Mouse (Mus musculus): ENCODE data around the gene Krtap5-1. TPM values are rescaled to one million over a fixed set of nuclear protein-coding genes. Genes with fewer than 3 reads are reported as not detected.

Krtap5-1 gene
- polyA plus RNA-seq (2012; ENCODE audit: low replicate concordance) = not detected in 2 replicates

GRCm38 (mm10) chr7:142297018-142297417 is at the start of gene Krtap5-1:
Krtap5-1 (minus strand) TSS chr7:142297118.

GRCm38 (mm10) chr7:142303249-142303648 is 6.3 kb upstream of the Krtap5-1 start, which contains the start of gene Krtap5-4:
Krtap5-4 (plus strand) TSS chr7:142303549.

GRCm38 (mm10) chr7:142274263-142274662 is 22.7 kb downstream of the Krtap5-1 start, which contains the start of gene Gm4559:
Gm4559 (minus strand) TSS chr7:142274363.

GRCm38 (mm10) chr7:142258254-142258653 is 38.7 kb downstream of the Krtap5-1 start, which contains the start of gene Gm2431:
Gm2431 (minus strand) TSS chr7:142258354.

Other genes starting within 250 kb of the Krtap5-1 start
- 11.6 and 41.1 TPM in 2 replicates for gene Mob2, start 236.1 kb downstream of the Krtap5-1 start, polyA plus RNA-seq (2012; ENCODE audit: low replicate concordance)
- 0.27 and 1.8 TPM in 2 replicates for gene Dusp8, start 201.3 kb downstream of the Krtap5-1 start, polyA plus RNA-seq (2012; ENCODE audit: low replicate concordance)
- not detected in 2 replicates for gene Gm45618, start 176.4 kb downstream of the Krtap5-1 start, polyA plus RNA-seq (2012; ENCODE audit: low replicate concordance)
- not detected in 2 replicates for gene Gm39115, start 161.1 kb downstream of the Krtap5-1 start, polyA plus RNA-seq (2012; ENCODE audit: low replicate concordance)
- gene Gm45337, start 152.5 kb downstream of the Krtap5-1 start, polyA plus RNA-seq (2012; ENCODE audit: low replicate concordance) = not detected in 2 replicates
- gene Gm29735, start 140.0 kb downstream of the Krtap5-1 start, polyA plus RNA-seq (2012; ENCODE audit: low replicate concordance) = not detected in 2 replicates
- not detected in 2 replicates for gene Gm4553, start 131.4 kb downstream of the Krtap5-1 start, polyA plus RNA-seq (2012; ENCODE audit: low replicate concordance)
- gene Krtap5-2, start 121.1 kb downstream of the Krtap5-1 start, polyA plus RNA-seq (2012; ENCODE audit: low replicate concordance) = not detected in 2 replicates
- not detected in 2 replicates for gene Gm10153, start 106.7 kb downstream of the Krtap5-1 start, polyA plus RNA-seq (2012; ENCODE audit: low replicate concordance)
- not detected in 2 replicates for gene Krtap5-3, start 95.8 kb downstream of the Krtap5-1 start, polyA plus RNA-seq (2012; ENCODE audit: low replicate concordance)
- gene Gm7579, start 85.3 kb downstream of the Krtap5-1 start, polyA plus RNA-seq (2012; ENCODE audit: low replicate concordance) = not detected in 2 replicates
- not detected in 2 replicates for gene Krtap5-5, start 67.1 kb downstream of the Krtap5-1 start, polyA plus RNA-seq (2012; ENCODE audit: low replicate concordance)
- gene Gm40460, start 56.0 kb downstream of the Krtap5-1 start, polyA plus RNA-seq (2012; ENCODE audit: low replicate concordance) = not detected in 2 replicates
- gene Gm2431, start 38.8 kb downstream of the Krtap5-1 start, polyA plus RNA-seq (2012; ENCODE audit: low replicate concordance) = not detected in 2 replicates
- gene Gm4559, start 22.8 kb downstream of the Krtap5-1 start, polyA plus RNA-seq (2012; ENCODE audit: low replicate concordance) = not detected in 2 replicates
- gene Krtap5-4, start 6.4 kb upstream of the Krtap5-1 start, polyA plus RNA-seq (2012; ENCODE audit: low replicate concordance) = not detected in 2 replicates
- gene Ifitm10, start 76.6 kb upstream of the Krtap5-1 start, polyA plus RNA-seq (2012; ENCODE audit: low replicate concordance) = 41.9 and 231 TPM in 2 replicates
- 54.8 and 139 TPM in 2 replicates for gene Gm49369, start 85.5 kb upstream of the Krtap5-1 start, polyA plus RNA-seq (2012; ENCODE audit: low replicate concordance)
- gene Ctsd, start 90.9 kb upstream of the Krtap5-1 start, polyA plus RNA-seq (2012; ENCODE audit: low replicate concordance) = 105 and 131 TPM in 2 replicates
- 0.15 and 1.6 TPM in 2 replicates for gene Syt8, start 137.7 kb upstream of the Krtap5-1 start, polyA plus RNA-seq (2012; ENCODE audit: low replicate concordance)
- gene Tnni2, start 144.7 kb upstream of the Krtap5-1 start, polyA plus RNA-seq (2012; ENCODE audit: low replicate concordance) = 2.4 and 11.7 TPM in 2 replicates
- 568 and 613 TPM in 2 replicates for gene Lsp1, start 163.7 kb upstream of the Krtap5-1 start, polyA plus RNA-seq (2012; ENCODE audit: low replicate concordance)
- 4.0 and 7.6 TPM in 2 replicates for gene Tnnt3, start 201.7 kb upstream of the Krtap5-1 start, polyA plus RNA-seq (2012; ENCODE audit: low replicate concordance)
- gene Mrpl23, start 235.6 kb upstream of the Krtap5-1 start, polyA plus RNA-seq (2012; ENCODE audit: low replicate concordance) = 12.9 and 28.3 TPM in 2 replicates

Data from hematopoietic multipotent progenitor cell, adult 10-12 weeks (in vitro differentiated cells).